Mouse (Mus musculus): ENCODE results near the gene Cox19. TPM values are rescaled to one million over a fixed set of nuclear protein-coding genes. Genes with fewer than 3 reads are reported as not detected.

The Cox19 gene
- total and polyA plus RNA-seq, 2 experiments from 2014 or later = 88.6 to 123 TPM

GRCm38 (mm10) chr5:139320424-139320823 lies 30.8 kb downstream of the Cox19 start:
- Histone ChIP-seq H3K4me3 (ENCODE audit: low read depth, low read length) (no peak overlapping the region), H3K9me3 (replicated peaks; ENCODE audit: control insufficient read depth, low read length) (no peaks in the 10 kb centered on the region), H3K36me3 (replicated peaks; ENCODE audit: control insufficient read depth, insufficient read depth, low read length) (no peaks in the 10 kb centered on the region), H3K4me2 (ENCODE audit: low read depth, low read length) (no peak overlapping the region), H3K9ac (replicated peaks; ENCODE audit: low read depth, low read length) (no peak overlapping the region), H3K27ac (ENCODE audit: low read depth) (no peak overlapping the region), H3K4me1 (ENCODE audit: control insufficient read depth, insufficient read depth) (peaks cover 6% of the 10 kb centered on the region; the same call in 1 of the 2 replicates), H3K27me3 (ENCODE audit: control insufficient read depth, insufficient read depth, low read length) (peaks cover 24% of the 10 kb centered on the region)
- 65% methylated on average over 7 of the region's 7 CpGs for WGBS
- DNase-seq (ENCODE audit: low spot score) = no peak
- TF ChIP-seq CTCF (IDR thresholded peaks at IDR 0.05; ENCODE audit: low read depth) = no peak
- no peak for TF ChIP-seq EP300 (IDR thresholded peaks at IDR 0.05; ENCODE audit: low read depth)
- no peak for ATAC-seq (ENCODE audit: insufficient read depth, low read depth)

GRCm38 (mm10) chr5:139317751-139318504 lies 33.3 kb downstream of the Cox19 start:
- Histone ChIP-seq H3K4me1 (ENCODE audit: control insufficient read depth, insufficient read depth) (no peaks in the 10 kb centered on the region), H3K9ac (replicated peaks; ENCODE audit: low read depth, low read length) (no peak overlapping the region), H3K4me2 (ENCODE audit: low read depth, low read length) (no peak overlapping the region), H3K27ac (ENCODE audit: low read depth) (no peak overlapping the region), H3K27me3 (ENCODE audit: control insufficient read depth, insufficient read depth, low read length) (0 out of 2 replicates have a peak, but pooled peaks cover 4% of the 10 kb centered on the region), H3K36me3 (replicated peaks; ENCODE audit: control insufficient read depth, insufficient read depth, low read length) (no peaks in the 10 kb centered on the region), H3K4me3 (ENCODE audit: low read depth, low read length) (no peak overlapping the region), H3K9me3 (replicated peaks; ENCODE audit: control insufficient read depth, low read length) (no peaks in the 10 kb centered on the region)
- DNase-seq (ENCODE audit: low spot score) = no peak
- TF ChIP-seq EP300 (IDR thresholded peaks at IDR 0.05; ENCODE audit: low read depth) (no peak), CTCF (IDR thresholded peaks at IDR 0.05; ENCODE audit: low read depth) (no peak)
- ATAC-seq (ENCODE audit: insufficient read depth, low read depth) = no peak
- 55% methylated on average over 21 of the region's 21 CpGs for WGBS

- DNase-seq (ENCODE audit: low spot score) = no peak
- Histone ChIP-seq H3K27me3 (ENCODE audit: control insufficient read depth, insufficient read depth, low read length) (no peaks in the 10 kb centered on the region), H3K36me3 (replicated peaks; ENCODE audit: control insufficient read depth, insufficient read depth, low read length) (no peaks in the 10 kb centered on the region), H3K4me1 (ENCODE audit: control insufficient read depth, insufficient read depth) (no peaks in the 10 kb centered on the region), H3K4me2 (ENCODE audit: low read depth, low read length) (no peak overlapping the region), H3K27ac (ENCODE audit: low read depth) (no peak overlapping the region), H3K4me3 (ENCODE audit: low read depth, low read length) (no peak overlapping the region), H3K9me3 (replicated peaks; ENCODE audit: control insufficient read depth, low read length) (no peaks in the 10 kb centered on the region), H3K9ac (replicated peaks; ENCODE audit: low read depth, low read length) (no peak overlapping the region)
- no peak for ATAC-seq (ENCODE audit: insufficient read depth, low read depth)
- TF ChIP-seq EP300 (IDR thresholded peaks at IDR 0.05; ENCODE audit: low read depth) = no peak
- TF ChIP-seq CTCF (IDR thresholded peaks at IDR 0.05; ENCODE audit: low read depth) = no peak
- 73% methylated on average over 6 of the region's 6 CpGs for WGBS
Measured at GRCm38 (mm10) chr5:139316982-139317675, 34.1 kb downstream of the Cox19 start.

GRCm38 (mm10) chr5:139314941-139315642 lies 36.1 kb downstream of the Cox19 start:
- Histone ChIP-seq H3K27me3 (ENCODE audit: control insufficient read depth, insufficient read depth, low read length) (no peaks in the 10 kb centered on the region), H3K36me3 (replicated peaks; ENCODE audit: control insufficient read depth, insufficient read depth, low read length) (no peaks in the 10 kb centered on the region), H3K9me3 (replicated peaks; ENCODE audit: control insufficient read depth, low read length) (no peaks in the 10 kb centered on the region), H3K27ac (ENCODE audit: low read depth) (no peak overlapping the region), H3K4me2 (ENCODE audit: low read depth, low read length) (no peak overlapping the region), H3K9ac (replicated peaks; ENCODE audit: low read depth, low read length) (no peak overlapping the region), H3K4me3 (ENCODE audit: low read depth, low read length) (no peak overlapping the region), H3K4me1 (ENCODE audit: control insufficient read depth, insufficient read depth) (no peaks in the 10 kb centered on the region)
- TF ChIP-seq CTCF (IDR thresholded peaks at IDR 0.05; ENCODE audit: low read depth) (no peak), EP300 (IDR thresholded peaks at IDR 0.05; ENCODE audit: low read depth) (no peak)
- ATAC-seq (ENCODE audit: insufficient read depth, low read depth) (no peak), DNase-seq (ENCODE audit: low spot score) (no peak)
- 87% methylated on average over 12 of the region's 12 CpGs for WGBS

GRCm38 (mm10) chr5:139313536-139313935 lies 37.7 kb downstream of the Cox19 start:
- H3K27ac ChIP-seq (ENCODE audit: low read depth) = no peak overlapping the region
- no peak overlapping the region for H3K4me2 ChIP-seq (ENCODE audit: low read depth, low read length)
- H3K9me3 ChIP-seq (replicated peaks; ENCODE audit: control insufficient read depth, low read length) = no peaks in the 10 kb centered on the region
- TF ChIP-seq EP300 (IDR thresholded peaks at IDR 0.05; ENCODE audit: low read depth) = no peak
- no peak for TF ChIP-seq CTCF (IDR thresholded peaks at IDR 0.05; ENCODE audit: low read depth)
- H3K4me1 ChIP-seq (ENCODE audit: control insufficient read depth, insufficient read depth) = no peaks in the 10 kb centered on the region
- ATAC-seq (ENCODE audit: insufficient read depth, low read depth) (no peak), DNase-seq (ENCODE audit: low spot score) (no peak)
- WGBS = 65% methylated on average over 9 of the region's 9 CpGs
- H3K36me3 ChIP-seq (replicated peaks; ENCODE audit: control insufficient read depth, insufficient read depth, low read length) = no peaks in the 10 kb centered on the region
- H3K4me3 ChIP-seq (ENCODE audit: low read depth, low read length) = no peak overlapping the region
- no peak overlapping the region for H3K9ac ChIP-seq (replicated peaks; ENCODE audit: low read depth, low read length)
- no peaks in the 10 kb centered on the region for H3K27me3 ChIP-seq (ENCODE audit: control insufficient read depth, insufficient read depth, low read length)

Data from heart, postnatal 0 days (tissue).